Mouse (Mus musculus) erythroblast, embryonic 14.5 days (primary cell): ENCODE data around the gene Ppif. TPM values are rescaled to one million over a fixed set of nuclear protein-coding genes. Genes with fewer than 3 reads are reported as not detected.

Experiments used
- H3K27me3 ChIP-seq: 2 replicates; pipeline ENCODE4 v1.6.1; 2012; ENCODE audit warnings: inconsistent platforms; ENCODE audit not compliant: control insufficient read depth
- H3K36me3 ChIP-seq: 2 replicates; pipeline ENCODE4 v1.6.1; 2012; ENCODE audit warnings: mild to moderate bottlenecking, inconsistent platforms; ENCODE audit not compliant: control insufficient read depth
- H3K4me1 ChIP-seq: 2 replicates; pipeline ENCODE4 v1.6.1; 2012; ENCODE audit warnings: inconsistent platforms; ENCODE audit not compliant: control insufficient read depth
- H3K4me3 ChIP-seq: replicated peaks from 2 replicates; pipeline ENCODE3; 2012; ENCODE audit warnings: moderate library complexity, mild to moderate bottlenecking, inconsistent platforms
- H3K9me3 ChIP-seq: 2 replicates; pipeline ENCODE4 v1.6.1; 2012; ENCODE audit warnings: low read length, inconsistent platforms, mixed read lengths; ENCODE audit not compliant: control insufficient read depth
- GATA1 ChIP-seq: IDR thresholded peaks from 2 replicates; pipeline ENCODE4 v1.6.1; 2012; ENCODE audit warnings: low read length, inconsistent platforms, mixed read lengths
- TAL1 ChIP-seq: IDR thresholded peaks from 3 replicates; pipeline ENCODE4 v1.6.1; 2012; ENCODE audit warnings: low read length, inconsistent platforms, mixed read lengths
- polyA plus RNA-seq: library from polyadenylated mRNA; stranded (reverse); fragments of >175 nt; gene quantifications from 2 replicates; pipeline ENCODE4 v1.2.3, GENCODE M21; 2012

Ppif gene
- polyA plus RNA-seq, 1 experiment: 0.71 TPM

GRCm38 (mm10) chr14:25726226-25727148, 32.5 kb downstream of the Ppif start:
- no peaks in the 10 kb centered on the region for H3K4me1 ChIP-seq
- no peaks in the 10 kb centered on the region for H3K27me3 ChIP-seq
- H3K4me3 ChIP-seq: no peak overlapping the region
- no peak for TF ChIP-seq TAL1
- TF ChIP-seq GATA1: no peak
- H3K36me3 ChIP-seq: no peaks in the 10 kb centered on the region; the same call in 1 of the 2 replicates
- no peaks in the 10 kb centered on the region for H3K9me3 ChIP-seq

DNA sequence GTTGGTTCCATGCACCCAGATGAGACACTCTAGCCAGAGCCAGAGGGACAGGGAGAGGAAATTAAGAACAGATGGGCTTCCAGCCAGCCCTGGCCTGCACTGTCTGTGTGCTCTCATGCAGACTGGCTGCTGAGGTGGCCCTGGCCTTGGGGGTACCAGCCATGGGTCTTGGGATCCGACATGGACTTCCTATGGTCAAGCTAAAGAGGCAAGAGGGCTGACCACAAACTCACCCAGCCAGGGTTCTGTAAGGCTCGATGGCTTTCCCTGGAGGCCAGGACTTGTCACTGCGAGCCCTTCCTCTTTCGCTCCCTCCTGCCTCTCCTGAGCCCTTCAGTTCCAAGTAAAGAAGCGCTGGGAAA, 33.2 kb downstream of the Ppif start:
- Histone ChIP-seq H3K27me3 (no peaks in the 10 kb centered on the region), H3K4me3 (no peak overlapping the region), H3K9me3 (no peaks in the 10 kb centered on the region), H3K36me3 (no peaks in the 10 kb centered on the region; the same call in 1 of the 2 replicates), H3K4me1 (no peaks in the 10 kb centered on the region)
- no peak for TF ChIP-seq GATA1
- no peak for TF ChIP-seq TAL1

- Histone ChIP-seq H3K27me3 (no peaks in the 10 kb centered on the region), H3K36me3 (no peaks in the 10 kb centered on the region; the same call in 1 of the 2 replicates), H3K4me3 (no peak overlapping the region), H3K9me3 (no peaks in the 10 kb centered on the region), H3K4me1 (no peaks in the 10 kb centered on the region)
- TF ChIP-seq TAL1: no peak
- no peak for TF ChIP-seq GATA1
Measured at GRCm38 (mm10) chr14:25734736-25735716, 41.1 kb downstream of the Ppif start.

- no peaks in the 10 kb centered on the region for H3K4me1 ChIP-seq
- TF ChIP-seq TAL1 (no peak), GATA1 (no peak)
- no peaks in the 10 kb centered on the region for H3K27me3 ChIP-seq
- no peak overlapping the region for H3K4me3 ChIP-seq
- no peaks in the 10 kb centered on the region; the same call in 1 of the 2 replicates for H3K36me3 ChIP-seq
- no peaks in the 10 kb centered on the region for H3K9me3 ChIP-seq
Measured at GRCm38 (mm10) chr14:25736140-25736539, 42.2 kb downstream of the Ppif start.

DNA sequence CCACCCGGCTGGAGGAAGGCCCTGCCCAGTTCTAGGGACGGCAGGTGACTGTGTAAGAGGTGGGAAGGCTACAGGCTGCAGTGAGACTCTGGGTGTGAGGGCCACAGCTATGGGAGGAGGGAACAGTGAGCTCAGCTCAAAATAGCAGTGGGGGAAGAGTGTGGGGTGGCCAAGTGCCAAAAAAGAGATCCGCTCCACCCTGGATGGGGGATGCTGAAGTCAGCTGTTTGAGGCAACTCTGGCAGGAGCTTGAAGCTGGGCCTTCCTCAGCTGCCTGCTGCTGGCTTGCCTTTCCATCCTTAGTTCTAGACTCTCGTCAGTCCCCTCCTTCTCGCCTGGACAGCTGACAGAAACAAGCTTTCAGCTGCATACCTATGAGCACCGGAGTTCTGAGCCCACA, 42.6 kb downstream of the Ppif start:
- no peaks in the 10 kb centered on the region for H3K27me3 ChIP-seq
- H3K36me3 ChIP-seq: no peaks in the 10 kb centered on the region; the same call in 1 of the 2 replicates
- no peaks in the 10 kb centered on the region for H3K4me1 ChIP-seq
- H3K9me3 ChIP-seq: no peaks in the 10 kb centered on the region
- H3K4me3 ChIP-seq: no peak overlapping the region
- TF ChIP-seq GATA1 (no peak), TAL1 (no peak)

DNA sequence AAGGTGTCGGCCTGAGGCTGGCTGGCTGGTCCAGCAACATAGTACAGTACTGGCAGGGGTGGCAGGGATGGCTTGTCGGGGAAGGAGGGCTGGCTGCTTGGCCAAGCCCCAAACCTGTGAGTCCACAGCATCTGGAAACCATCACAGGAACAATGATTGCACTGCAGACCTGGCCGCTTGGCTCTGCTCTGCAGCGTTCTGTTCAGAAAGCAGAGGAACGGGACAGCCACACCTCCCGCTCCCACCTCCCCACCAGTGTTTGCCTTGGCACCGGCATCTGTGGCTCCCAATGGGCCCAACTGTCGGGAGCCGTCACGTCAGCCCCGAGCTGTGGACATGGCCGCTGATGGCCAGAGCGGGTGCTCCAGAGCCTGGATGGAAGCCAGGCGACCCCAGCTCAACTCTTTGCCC, 44.6 kb downstream of the Ppif start:
- no peaks in the 10 kb centered on the region for H3K9me3 ChIP-seq
- H3K36me3 ChIP-seq: peaks cover 4% of the 10 kb centered on the region; the same call in 1 of the 2 replicates
- no peaks in the 10 kb centered on the region for H3K4me1 ChIP-seq
- no peak overlapping the region for H3K4me3 ChIP-seq
- no peaks in the 10 kb centered on the region for H3K27me3 ChIP-seq
- no peak for TF ChIP-seq GATA1
- TF ChIP-seq TAL1: no peak

GRCm38 (mm10) chr14:25739957-25740565, 46.1 kb downstream of the Ppif start:
- TF ChIP-seq GATA1: no peak
- TF ChIP-seq TAL1: no peak
- H3K4me3 ChIP-seq: no peak overlapping the region
- H3K4me1 ChIP-seq: no peaks in the 10 kb centered on the region
- H3K9me3 ChIP-seq: no peaks in the 10 kb centered on the region
- peaks cover 4% of the 10 kb centered on the region; the same call in 1 of the 2 replicates for H3K36me3 ChIP-seq
- H3K27me3 ChIP-seq: no peaks in the 10 kb centered on the region

DNA sequence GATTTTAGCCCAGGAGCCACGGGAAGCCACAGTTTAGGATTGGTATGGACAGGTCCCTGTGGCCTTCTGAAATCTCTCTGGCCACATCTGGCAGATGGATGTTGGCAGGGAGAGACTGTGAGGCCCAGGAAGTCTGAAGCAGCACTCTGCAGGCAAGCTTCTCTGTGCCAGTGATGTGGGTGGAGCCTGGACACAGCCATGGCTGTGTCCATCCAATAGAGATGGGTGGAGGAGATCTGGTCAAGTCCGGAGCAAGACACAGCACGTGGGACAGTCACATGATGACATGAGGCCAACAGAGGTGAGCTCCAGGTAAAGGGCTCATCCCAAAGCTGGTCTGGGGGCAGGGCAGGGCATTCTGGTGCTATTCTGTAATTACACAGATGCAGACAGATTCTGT, 47.3 kb downstream of the Ppif start:
- Histone ChIP-seq H3K36me3 (peaks cover 4% of the 10 kb centered on the region; the same call in 1 of the 2 replicates), H3K4me3 (no peak overlapping the region), H3K9me3 (no peaks in the 10 kb centered on the region), H3K27me3 (no peaks in the 10 kb centered on the region), H3K4me1 (no peaks in the 10 kb centered on the region)
- no peak for TF ChIP-seq TAL1
- no peak for TF ChIP-seq GATA1
